Mouse (Mus musculus) retina, postnatal 7 days (tissue): ENCODE measurements around the gene Cd70.

Experiments used
- DNase-seq: peaks from one replicate; pipeline ENCODE4 v3.0.0-alpha.2; 2012; ENCODE audit warnings: low read depth, low spot score

Gene Cd70

DNA sequence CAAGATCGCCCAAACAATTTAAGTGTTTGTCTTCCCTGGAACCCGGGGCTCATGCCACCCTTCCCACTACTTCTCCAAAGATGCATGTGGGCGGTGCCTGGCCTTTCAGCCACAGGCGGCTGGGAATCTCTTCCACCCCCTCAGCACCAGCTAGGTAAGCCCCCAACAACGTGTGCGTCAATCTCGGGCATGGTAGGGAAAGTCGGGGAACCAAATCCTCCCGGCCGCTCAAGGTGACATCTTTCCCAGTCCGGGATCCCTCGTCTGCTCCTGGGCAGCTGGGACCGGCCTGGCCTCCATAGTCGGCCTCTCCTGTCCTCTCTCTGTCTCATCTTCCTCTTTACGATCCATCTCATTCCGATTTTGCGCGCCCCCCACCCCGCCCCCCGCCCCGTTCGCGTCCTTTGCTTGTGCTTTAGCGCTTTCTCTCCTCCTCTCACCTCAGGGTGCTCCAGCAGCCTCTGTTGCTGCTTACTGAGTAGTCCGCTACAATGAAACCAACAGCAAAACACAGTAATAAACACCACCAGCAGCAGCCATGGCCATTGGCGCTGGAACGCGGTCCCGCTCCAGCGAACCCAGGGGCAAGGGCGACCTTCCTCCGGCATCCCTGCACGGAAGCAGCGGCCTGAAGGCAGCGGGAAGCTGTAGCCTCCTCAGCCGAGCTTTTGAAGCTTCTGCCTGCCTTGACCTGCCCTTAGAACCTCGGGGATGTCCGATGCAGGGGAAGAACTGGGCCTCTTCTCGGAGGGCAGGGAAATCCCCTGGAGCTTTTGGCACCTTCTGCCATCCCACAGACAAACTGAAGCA is at the start of gene Cd70:
Gene Cd70 (minus strand): TSS at position 784 of the 810 bp plus-strand sequence.
- no peak for DNase-seq

DNA sequence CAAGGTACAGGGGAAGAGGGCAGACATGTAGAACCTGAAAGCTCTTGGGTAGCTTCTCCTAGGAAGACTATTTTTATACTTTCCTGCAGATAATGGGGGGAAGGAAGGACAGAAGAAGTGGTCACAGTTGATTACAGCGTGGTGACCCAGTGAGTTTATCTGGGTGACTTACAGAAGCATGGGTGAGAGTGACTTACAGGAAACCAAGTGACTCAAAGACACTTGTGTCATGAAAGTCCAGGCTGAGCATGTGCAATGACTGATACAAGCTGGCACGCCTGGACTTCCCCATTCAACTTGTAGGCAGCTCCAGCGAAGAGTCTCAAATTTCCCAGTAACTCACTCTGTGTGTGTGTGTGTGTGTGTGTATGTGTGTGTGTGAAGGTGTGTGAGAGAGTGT is 48.7 kb upstream of the Cd70 start:
- no peak for DNase-seq

DNA sequence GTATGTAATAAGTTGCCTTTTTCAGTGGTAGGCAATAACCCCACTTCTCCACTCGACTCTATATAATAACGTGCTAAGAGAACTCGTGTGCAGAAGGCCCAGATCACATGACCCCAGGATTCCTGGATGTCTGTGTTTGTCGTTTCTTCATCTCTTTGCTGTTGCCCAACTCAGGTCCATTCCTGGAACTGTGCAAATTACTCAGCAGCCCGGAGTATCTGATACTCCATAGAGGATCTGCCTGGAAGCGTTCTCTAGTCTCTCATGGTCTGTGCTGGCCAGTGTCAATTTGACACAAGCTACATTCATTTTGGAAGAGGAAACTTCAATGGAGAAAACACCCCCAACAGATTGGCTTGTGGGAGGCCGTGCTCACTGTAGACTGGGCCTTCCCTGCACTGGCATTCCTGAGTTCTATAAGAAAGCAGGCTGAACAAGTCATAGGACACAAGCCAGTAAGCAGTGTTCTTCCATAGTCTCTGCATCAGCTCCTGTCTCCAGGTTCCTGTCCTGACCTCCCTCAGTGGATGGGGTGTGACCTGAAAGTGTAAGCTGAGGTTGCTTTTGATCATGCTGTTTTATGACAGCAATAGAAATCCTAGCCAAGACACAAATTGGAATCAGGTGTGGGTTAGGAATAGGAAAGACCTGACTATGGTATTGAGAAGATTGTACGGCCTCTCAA is 45.9 kb upstream of the Cd70 start:
- DNase-seq: no peak

DNA sequence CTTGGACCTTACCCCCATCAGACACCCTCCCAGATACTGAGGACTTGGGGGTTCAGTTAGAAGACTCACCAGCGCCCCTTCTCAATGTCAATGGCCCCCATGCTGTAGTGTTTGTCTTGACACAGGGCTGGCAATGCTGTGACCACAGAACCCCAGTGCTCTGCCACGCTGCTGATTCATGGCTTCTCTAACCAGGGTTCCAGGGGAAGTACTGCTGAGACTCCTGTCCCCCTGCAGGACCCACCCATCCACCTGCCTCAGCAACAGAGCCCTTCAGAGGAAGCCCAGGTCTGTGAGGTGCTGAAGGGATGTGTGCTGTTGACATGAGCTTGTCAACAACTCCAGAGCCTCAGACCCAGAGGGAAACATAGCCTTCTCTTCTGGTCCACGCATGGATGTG is 45.2 kb upstream of the Cd70 start:
- no peak for DNase-seq

DNA sequence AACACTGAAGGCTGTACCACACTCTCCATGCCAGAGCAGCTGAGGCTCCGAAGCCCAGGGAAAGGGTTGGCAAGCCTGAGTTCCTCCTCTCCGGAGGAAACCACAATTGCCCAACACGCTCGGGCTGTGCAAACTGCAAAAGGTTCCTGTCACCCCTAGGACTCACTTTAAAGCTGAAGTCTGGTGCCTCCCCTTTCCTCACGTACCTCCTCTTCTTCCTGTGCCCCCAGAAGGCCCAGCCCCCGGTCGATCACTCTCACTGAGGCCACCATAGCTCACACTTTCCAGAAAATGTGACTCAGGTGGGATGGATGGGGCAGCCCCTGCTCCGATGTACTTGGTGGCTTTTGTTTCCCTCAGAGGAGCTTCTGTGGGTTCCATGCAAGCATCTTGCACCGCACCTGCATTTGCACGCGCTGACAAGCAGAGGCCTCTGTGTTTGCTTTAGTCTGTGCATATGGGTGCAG is 44.5 kb upstream of the Cd70 start, which contains the start of gene Tnfsf14:
Gene Tnfsf14 (minus strand): TSS at position 137 of the 467 bp plus-strand sequence.
- no peak for DNase-seq

DNA sequence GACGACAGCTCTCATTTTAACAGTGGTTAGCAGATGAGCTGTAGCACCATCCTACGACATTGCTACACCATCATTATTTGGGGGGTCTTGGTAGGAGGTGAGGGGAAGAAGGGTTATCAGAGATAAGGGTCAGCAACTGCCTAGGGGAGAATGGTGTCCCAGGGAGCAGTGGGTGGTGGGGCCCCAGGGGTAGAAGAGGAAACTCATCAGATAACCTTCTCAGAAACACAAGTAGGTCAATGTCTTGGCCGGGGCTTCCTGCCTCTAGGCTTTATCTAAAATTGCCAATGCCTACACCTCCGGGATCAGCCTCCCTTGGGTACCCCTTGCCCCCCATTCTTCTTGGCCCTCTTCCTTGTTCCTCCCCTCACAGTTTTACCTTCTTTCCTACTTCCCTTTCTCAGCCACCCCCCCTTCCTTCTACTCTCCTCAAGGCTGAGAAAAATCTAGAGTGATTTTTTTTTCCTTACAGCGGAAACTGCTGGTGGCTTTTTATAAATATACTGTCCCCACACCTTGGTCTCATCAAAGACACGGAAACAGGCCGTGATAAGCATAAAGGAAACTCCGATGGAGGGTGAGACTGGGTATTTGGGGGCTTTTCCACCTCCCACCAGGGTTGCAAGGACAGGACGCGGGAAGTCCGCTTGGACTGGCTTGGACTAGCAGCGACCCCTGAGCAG is 39.1 kb upstream of the Cd70 start:
- DNase-seq: no peak

DNA sequence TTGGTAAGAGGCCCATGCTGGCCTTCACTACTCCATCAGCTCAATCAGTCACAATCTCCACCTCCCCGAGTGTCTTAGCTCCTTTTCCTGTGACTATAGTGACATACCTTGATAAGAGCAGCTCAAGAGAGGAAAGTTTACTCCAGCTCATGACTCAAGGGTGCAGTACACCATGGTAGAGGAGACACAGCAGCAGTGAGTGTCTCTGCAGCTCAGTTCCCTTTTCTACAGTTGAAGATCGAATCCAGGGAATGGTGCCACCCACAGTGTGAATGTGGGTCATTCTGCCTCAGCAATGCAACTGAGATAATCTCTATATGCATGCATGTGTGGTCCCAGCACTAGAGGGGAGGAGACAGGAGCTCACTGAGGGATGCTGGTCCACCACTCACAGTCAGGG is 36.1 kb upstream of the Cd70 start:
- no peak for DNase-seq

DNA sequence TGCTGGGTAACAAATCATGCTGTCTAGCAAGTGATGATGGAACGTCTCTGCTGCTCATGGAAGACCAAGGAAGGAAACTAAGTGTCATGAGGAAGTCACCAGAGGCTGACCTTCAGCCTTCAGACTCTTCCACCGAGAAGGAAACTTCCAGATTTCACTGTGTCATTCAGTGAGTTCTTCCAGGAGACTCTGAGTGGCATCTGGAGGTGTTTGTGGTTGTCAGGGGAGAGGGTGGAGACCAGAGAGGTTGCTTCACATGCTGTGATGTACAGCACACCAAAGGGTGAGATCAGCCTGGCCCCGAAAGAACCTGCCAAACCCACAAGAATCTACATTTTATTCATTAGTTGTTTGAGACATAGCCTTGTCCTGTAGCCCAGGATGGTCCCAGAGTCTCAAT is 33.3 kb upstream of the Cd70 start:
- DNase-seq: no peak

DNA sequence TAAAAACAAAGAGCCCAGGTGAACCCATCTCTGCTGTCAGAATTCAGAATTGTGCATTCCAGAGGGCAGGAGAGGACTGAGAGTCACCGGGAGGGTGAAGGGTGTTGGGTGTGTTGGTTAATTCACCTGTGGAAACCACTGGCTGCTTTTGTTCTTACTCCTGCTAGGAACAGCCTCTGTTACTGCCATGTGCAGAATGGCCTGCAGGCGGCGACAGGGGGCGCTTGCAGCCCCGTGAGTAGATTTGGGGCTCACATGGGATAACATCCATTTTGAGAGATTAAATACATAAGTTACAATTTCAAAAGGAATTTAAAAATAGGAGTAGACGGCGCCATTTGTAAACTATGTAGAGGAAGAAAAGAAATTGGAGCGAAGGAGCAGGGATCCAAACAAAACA is 30.8 kb upstream of the Cd70 start:
- DNase-seq: no peak

DNA sequence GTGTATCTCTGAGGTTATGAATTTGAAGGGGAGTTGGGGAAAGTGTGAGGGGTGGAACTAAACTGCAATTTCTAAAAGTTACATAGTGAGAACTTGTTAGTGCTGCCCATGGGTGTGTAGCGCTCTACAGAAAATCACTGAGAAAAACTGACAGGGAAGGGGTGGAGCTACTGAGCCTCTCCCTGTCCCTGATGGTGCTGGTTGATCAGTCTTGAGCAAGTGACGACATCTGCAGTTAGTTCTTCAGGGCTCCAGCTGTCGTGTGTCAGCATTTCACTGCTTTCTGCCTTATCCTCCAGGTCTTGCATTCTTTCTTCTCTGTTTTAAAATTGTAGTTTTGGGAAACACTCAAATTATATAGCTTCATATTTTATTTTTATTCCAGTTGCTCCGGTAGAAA is 23.8 kb upstream of the Cd70 start:
- DNase-seq: no peak

DNA sequence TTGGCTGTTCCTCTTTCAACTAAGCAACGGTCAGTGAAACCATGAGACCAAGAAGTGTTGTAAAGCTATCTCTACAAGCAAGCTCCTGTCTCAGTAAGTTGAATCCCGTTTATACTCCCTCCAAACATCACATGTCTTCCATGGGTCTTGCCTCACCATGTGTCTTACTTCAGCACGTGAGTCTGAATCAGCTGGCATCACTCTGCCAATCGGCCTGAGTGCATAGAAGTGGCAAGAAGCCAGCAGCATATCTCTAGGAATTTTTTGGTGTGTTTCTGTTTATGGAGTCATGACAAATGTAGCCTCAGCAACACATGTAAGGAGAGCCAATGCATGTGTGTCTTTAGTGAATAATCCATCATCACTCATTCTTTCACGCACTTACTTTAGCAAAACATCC is 22.8 kb upstream of the Cd70 start:
- DNase-seq: no peak

DNA sequence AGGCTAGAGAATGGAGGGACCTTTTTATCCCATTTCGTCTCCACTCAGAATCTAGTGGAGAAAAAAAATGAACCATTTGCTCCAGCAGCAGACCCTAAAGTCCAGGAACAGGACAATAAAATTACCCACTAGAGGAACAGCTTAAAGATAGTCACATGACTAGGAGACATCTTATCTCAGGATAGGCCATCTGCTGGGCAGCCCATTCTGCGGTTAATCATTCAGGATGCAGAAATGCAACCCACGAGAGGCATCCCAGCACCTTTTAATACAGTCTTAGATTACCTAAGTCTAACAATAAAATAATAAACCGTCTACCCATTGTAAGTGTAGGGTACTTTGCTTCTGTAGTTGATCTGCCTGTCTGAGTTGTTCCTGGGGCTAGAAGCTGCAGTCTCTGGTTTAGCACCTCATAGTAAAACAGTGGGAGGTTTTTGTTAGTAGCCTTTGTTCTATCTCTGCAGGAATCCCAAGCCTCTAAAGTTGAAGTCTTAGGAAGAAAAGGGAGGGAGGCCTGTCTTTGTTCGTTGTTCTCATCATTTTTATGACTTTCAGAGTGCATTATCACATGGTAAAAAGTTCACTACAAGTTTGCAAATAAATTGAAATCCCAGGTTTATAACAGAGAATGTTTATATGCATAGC is 21.2 kb upstream of the Cd70 start:
- DNase-seq: no peak

DNA sequence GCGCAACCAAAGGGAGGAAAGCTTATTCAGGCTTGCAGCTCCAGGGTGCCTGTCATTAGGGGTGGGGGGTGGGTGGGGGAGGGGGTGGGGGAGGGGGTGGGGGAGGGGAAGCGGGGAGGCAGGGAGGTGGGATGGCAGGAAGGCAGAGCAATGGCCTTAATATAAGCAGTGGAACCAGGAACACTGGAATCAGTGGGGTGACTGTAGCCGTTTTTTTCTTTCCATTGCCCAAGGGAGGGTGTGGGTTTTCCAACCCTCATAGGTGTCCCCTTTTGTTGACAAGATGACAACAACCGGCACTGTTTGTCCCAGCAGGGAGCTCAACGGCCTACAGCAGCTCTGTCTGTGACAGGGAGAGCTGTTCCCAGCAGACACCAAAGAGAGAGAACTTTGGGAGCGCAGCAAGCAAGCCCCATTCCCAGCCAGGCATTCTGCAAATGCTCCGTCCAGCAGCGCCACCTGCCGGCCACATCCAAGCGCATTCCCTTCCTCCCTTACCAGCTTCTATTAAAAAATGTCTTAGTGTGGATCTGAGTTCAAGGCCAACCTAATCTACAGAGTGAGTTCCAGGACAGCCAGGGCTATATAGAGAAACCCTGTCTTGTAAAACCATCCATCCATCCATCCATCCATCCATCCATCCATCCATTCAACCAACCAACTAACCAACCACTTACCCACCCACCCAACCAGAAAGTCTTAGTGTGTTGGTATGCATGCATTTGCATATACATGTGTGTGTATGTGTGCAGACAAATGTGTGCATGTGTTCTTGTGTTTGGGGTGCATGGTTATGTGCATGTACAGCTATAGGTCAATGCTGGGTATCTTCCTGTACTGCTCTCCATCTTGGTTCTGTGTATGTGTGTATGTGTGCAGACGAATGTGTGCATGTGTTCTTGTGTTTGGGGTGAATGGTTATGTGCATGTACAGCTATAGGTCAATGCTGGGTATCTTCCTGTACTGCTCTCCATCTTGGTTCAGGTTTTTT is 17.5 kb upstream of the Cd70 start:
- DNase-seq: peak; percentile 75

DNA sequence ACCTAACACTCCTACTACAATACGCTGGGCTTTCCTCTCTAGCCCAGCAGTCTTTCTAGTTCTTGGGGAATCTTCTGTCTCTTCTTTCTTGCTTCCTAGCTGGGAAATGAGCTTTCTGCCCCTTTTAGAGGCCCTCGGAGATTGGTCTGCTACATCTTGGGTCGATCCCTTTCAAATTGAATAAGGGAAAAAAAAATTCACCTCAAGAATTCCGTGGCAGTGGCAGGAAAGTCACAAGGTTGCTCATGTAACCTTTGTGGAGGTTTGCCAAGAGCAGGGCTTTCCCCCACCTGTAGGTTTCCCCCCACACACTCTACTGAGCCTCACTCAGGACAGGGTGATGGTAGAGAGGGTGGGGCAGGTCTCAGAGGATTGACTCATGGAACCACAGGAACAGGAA is 4.2 kb upstream of the Cd70 start:
- no peak for DNase-seq

DNA sequence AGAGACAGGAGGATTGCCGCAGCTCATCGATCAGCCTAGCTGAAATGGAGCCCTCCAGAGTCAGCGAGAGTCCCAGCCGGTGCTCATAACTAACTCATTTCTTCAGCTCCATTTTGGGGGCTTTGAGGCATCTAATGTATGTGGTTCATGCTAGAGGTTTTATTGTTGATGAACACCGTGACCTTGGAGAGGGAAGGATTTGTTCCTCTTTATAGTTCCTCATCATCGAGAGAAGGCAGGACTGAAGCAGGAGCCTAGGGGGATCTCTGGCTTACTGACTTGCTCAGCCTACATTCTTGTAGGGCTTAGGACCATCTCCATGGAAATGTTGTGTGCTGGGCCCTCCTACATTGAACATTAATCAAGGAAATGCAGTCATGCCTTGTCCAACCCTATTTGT is 3.4 kb upstream of the Cd70 start:
- no peak for DNase-seq

DNA sequence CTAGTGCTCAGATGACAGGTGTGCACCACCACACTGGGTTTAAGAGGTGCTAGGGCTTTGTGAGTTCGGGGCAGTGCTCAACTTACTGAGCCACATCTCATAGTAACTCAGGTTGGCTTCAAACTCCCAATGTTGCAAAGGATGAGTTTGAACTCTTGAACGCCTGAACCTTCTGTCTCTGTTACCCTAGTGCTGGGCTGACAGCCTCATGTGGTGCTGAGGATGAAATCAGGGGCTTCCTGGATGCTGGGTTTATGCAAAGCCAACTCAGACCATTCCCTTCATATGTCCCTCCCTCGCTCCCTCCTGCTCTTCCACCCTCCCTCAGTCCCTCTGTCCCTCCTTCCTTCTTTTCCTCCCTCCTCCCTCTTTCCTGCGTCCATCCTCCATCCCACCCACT is 1.2 kb downstream of the Cd70 start:
- no peak for DNase-seq

DNA sequence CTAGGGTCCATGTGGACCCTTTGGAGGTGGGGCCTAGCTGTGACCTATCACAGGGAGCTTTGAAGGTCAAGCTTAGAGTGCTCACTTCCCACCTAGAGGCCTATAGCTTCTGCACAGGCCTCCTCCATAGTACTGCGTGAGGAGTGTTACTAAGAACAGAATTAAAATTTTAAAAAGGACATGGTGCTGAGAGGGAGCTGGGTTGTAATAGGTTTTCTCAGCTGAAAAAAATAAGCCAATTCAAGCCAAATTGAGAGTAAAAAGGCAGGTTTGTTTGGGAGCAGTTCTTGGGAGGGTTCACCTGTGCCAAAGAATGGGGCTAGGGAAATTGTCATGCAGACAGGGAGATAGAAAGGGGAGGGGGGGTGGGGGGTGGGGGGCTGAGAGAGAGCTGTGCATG is 4.5 kb downstream of the Cd70 start:
- DNase-seq: no peak

DNA sequence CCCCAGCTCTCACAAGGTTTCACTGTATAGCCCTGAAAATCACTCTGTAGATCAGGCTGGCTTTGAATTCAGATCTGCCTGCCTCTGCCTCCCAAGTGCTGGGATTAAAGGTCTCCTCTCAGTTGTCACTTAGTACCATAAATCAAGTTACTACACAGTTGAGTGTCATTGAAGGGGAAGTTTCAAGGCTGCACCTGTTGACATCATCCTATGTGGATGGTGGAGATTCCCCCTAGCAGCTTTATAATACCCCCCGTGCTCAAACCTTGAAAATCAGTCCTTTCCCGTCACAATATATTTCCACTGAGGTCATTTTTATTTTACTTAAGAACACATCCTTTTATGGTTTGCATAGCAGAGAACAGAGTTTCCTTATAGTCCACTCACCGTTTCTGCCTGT is 5.9 kb downstream of the Cd70 start:
- DNase-seq: no peak

DNA sequence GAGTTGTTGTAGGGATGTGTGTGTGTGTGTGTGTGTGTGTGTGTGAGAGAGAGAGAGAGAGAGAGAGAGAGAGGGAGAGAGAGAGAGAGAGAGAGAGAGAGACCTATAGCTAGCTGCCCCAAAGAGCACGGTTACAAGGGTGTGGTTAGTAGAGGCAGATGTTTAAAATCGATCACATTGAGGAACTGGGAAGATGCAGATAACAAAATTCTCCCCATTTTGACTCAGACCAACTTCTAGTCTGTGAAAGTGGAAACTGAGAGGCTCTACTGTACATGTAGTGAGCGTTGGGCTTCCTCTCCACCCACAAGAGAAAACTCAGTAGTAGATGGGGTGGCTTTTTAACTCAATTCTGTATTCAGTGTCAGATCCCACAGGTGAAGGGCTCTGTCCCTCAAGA is 9.9 kb downstream of the Cd70 start:
- no peak for DNase-seq

DNA sequence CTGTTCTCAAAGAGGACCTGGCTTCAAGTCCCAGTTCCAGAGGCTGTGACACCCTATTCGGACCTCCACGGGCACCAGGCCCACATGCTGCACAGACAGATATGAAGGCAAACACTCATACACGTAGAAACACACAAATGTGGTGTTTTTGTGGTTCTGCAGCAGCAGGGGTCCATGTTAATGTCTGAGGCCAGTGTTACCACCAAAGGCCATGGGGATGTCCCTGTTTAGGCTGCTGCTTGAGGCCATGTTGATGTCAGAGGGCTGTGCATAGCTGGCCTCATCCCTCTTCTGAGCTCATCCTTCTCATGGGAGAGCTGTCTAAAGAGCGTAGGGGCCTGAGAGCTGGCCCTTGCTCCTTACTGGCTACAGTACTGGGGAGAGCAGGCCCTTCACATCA is 10.9 kb downstream of the Cd70 start:
- DNase-seq: no peak

DNA sequence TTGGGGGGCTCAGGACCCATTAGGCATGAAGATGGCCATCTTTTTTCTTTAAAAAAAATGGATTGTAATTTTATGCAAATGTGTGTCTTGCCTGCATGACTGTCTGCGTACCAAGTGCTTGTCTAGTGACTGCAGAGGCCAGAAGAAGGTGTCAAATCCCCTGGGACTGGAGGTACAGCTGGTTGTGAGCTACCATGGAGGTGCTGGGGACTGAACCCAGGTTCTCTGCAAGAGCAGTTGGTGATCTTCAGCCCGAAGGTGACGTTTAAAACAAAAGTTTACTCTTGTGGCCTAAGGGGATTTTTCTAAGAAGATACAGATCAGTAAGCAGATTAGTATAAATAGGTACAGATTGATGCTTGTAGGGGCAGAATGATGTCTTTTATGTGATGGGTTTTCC is 13.9 kb downstream of the Cd70 start:
- DNase-seq: no peak
